Mouse (Mus musculus): ENCODE data around the gene Uba1y. TPM values are rescaled to one million over a fixed set of nuclear protein-coding genes. Genes with fewer than 3 reads are reported as not detected.
"Not testable (repeated sequence)": the region's sequence is repeated elsewhere in the genome, so short reads cannot be mapped to it uniquely, and the experiment has no call there.

Gene Uba1y
- polyA plus RNA-seq (2012; rRNA removed) = not detected in 2 replicates

GRCm38 (mm10) chrY:818396-818795 lies at the start of gene Uba1y:
Uba1y (plus strand) TSS chrY:818649.
- 89% methylated on average over 14 of the region's 15 CpGs for WGBS
- Histone ChIP-seq H3K36me3 (ENCODE audit: control insufficient read depth, insufficient read depth, low read length) (no peaks in the 10 kb centered on the region), H3K4me3 (ENCODE audit: insufficient read depth, low read depth, low read length) (no peak within 1 kb of the TSS), H3K4me1 (ENCODE audit: control insufficient read depth, insufficient read depth, low read length) (no peaks in the 10 kb centered on the region), H3K27ac (ENCODE audit: insufficient read depth, low read depth, low read length) (no peak within 1 kb of the TSS), H3K27me3 (replicated peaks; ENCODE audit: control insufficient read depth, insufficient read depth, low read length) (no peaks in the 10 kb centered on the region)
- TF ChIP-seq CTCF (conservative IDR thresholded peaks at IDR 0.05; ENCODE audit: insufficient read depth, insufficient read length, low read depth, low read length) (no peak), POLR2A (IDR thresholded peaks at IDR 0.05; ENCODE audit: low read depth, low read length) (no peak)
- DNase-seq = no peak

- H3K27me3 ChIP-seq (replicated peaks; ENCODE audit: control insufficient read depth, insufficient read depth, low read length) = not testable (repeated sequence)
- 90% methylated on average over 7 of the region's 11 CpGs for WGBS
These were observed 21.1 kb upstream of the Uba1y start, which contains the start of gene Zfy1 for GRCm38 (mm10) chrY:797309-797708. Zfy1 (minus strand) TSS chrY:797409.

GRCm38 (mm10) chrY:808991-809661 lies 9.3 kb upstream of the Uba1y start:
- H3K4me3 ChIP-seq (ENCODE audit: insufficient read depth, low read depth, low read length) = peak overlapping the region; percentile 52; the same call in 1 of the 2 replicates
- no peaks in the 10 kb centered on the region for H3K36me3 ChIP-seq (ENCODE audit: control insufficient read depth, insufficient read depth, low read length)
- WGBS = 1% methylated on average over 15 of the region's 15 CpGs
- H3K27me3 ChIP-seq (replicated peaks; ENCODE audit: control insufficient read depth, insufficient read depth, low read length) = no peaks in the 10 kb centered on the region
- no peaks in the 10 kb centered on the region for H3K4me1 ChIP-seq (ENCODE audit: control insufficient read depth, insufficient read depth, low read length)
- TF ChIP-seq CTCF (conservative IDR thresholded peaks at IDR 0.05; ENCODE audit: insufficient read depth, insufficient read length, low read depth, low read length) (no peak), POLR2A (IDR thresholded peaks at IDR 0.05; ENCODE audit: low read depth, low read length) (no peak)
- peak; percentile 51 for DNase-seq
- H3K27ac ChIP-seq (ENCODE audit: insufficient read depth, low read depth, low read length) = peak overlapping the region; percentile 31; the same call in 1 of the 2 replicates

More at GRCm38 (mm10) chrY:797309-797708, 21.1 kb upstream of the Uba1y start, which contains the start of gene Zfy1:
- not testable (repeated sequence) for H3K4me1 ChIP-seq (ENCODE audit: control insufficient read depth, insufficient read depth, low read length); H3K4me3 ChIP-seq (ENCODE audit: insufficient read depth, low read depth, low read length); H3K36me3 ChIP-seq (ENCODE audit: control insufficient read depth, insufficient read depth, low read length); H3K27ac ChIP-seq (ENCODE audit: insufficient read depth, low read depth, low read length); DNase-seq

GRCm38 (mm10) chrY:872404-872803 lies 54.0 kb downstream of the Uba1y start:
- no peak for TF ChIP-seq POLR2A (IDR thresholded peaks at IDR 0.05; ENCODE audit: low read depth, low read length)
- no peak for TF ChIP-seq CTCF (conservative IDR thresholded peaks at IDR 0.05; ENCODE audit: insufficient read depth, insufficient read length, low read depth, low read length)
- Histone ChIP-seq H3K27ac (ENCODE audit: insufficient read depth, low read depth, low read length) (no peak overlapping the region), H3K4me3 (ENCODE audit: insufficient read depth, low read depth, low read length) (no peak overlapping the region), H3K4me1 (ENCODE audit: control insufficient read depth, insufficient read depth, low read length) (no peaks in the 10 kb centered on the region), H3K36me3 (ENCODE audit: control insufficient read depth, insufficient read depth, low read length) (no peaks in the 10 kb centered on the region), H3K27me3 (replicated peaks; ENCODE audit: control insufficient read depth, insufficient read depth, low read length) (no peaks in the 10 kb centered on the region)
- DNase-seq = no peak

GRCm38 (mm10) chrY:872855-873549 lies 54.6 kb downstream of the Uba1y start:
- H3K27ac ChIP-seq (ENCODE audit: insufficient read depth, low read depth, low read length) = no peak overlapping the region
- no peaks in the 10 kb centered on the region for H3K36me3 ChIP-seq (ENCODE audit: control insufficient read depth, insufficient read depth, low read length)
- WGBS = 33% methylated on average over 18 of the region's 18 CpGs
- H3K4me3 ChIP-seq (ENCODE audit: insufficient read depth, low read depth, low read length) = no peak overlapping the region
- TF ChIP-seq POLR2A (IDR thresholded peaks at IDR 0.05; ENCODE audit: low read depth, low read length) (no peak), CTCF (conservative IDR thresholded peaks at IDR 0.05; ENCODE audit: insufficient read depth, insufficient read length, low read depth, low read length) (no peak)
- DNase-seq = peak; percentile 7
- H3K4me1 ChIP-seq (ENCODE audit: control insufficient read depth, insufficient read depth, low read length) = no peaks in the 10 kb centered on the region
- no peaks in the 10 kb centered on the region for H3K27me3 ChIP-seq (replicated peaks; ENCODE audit: control insufficient read depth, insufficient read depth, low read length)

Other genes with a start within 250 kb of the Uba1y start
- not detected in 2 replicates for gene Zfy1, start 21.2 kb upstream of the Uba1y start, polyA plus RNA-seq (2012; rRNA removed)
- gene Kdm5d, start 79.1 kb downstream of the Uba1y start, polyA plus RNA-seq (2012; rRNA removed) = 0.02 TPM in 1 of 2 replicates, not detected in the other
- not detected in 2 replicates for gene Eif2s3y, start 191.9 kb downstream of the Uba1y start, polyA plus RNA-seq (2012; rRNA removed)